Mouse (Mus musculus): ENCODE data around the gene Zdhhc14. TPM values are rescaled to one million over a fixed set of nuclear protein-coding genes. Genes with fewer than 3 reads are reported as not detected.

Gene Zdhhc14
- polyA plus RNA-seq, 1 experiment from 2014 or later = 5.0 TPM

DNA sequence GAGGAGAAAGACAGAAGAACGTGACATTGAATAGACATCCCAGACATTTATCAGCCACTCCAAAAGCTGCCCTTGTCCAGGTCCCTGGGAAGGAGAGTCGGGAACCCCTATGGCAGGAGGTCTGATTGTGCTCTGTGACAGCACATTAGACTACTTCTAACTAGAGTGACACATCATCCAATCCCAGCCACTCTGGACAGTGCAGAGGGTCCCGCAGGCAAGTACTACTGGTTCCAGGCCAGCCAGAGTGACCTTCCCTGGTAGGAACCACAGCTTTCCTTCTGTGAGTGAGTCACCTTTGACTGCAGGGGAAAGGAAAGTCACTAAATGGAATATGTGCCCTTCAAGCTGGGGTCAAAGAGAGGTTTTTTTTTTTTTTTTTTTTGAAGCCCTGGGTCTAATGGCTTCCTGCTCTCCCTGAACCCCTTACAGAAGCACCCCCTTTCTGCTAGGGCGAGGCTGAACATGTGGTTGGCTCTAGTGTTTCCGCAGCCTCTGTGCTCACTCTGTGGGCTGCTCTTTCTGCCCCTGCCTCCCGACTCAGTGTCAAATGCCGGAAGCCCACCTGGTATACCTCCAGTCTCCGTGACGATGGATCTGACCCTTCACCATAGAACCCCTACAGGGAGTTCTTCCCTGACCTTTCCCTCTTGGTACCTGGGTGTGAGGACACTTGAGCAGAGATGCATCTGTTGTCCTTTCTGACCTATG lies 276.6 kb downstream of the Zdhhc14 start:
- Histone ChIP-seq H3K9me3 (ENCODE audit: control insufficient read depth, low read length) (no peaks in the 10 kb centered on the region), H3K27ac (ENCODE audit: low read depth, low read length) (no peak overlapping the region), H3K36me3 (ENCODE audit: control insufficient read depth, insufficient read depth, low read length) (no peaks in the 10 kb centered on the region), H3K4me3 (ENCODE audit: low read length) (no peak overlapping the region), H3K9ac (ENCODE audit: low read depth, low read length) (no peak overlapping the region), H3K4me2 (ENCODE audit: low read length) (no peak overlapping the region), H3K4me1 (ENCODE audit: control insufficient read depth, insufficient read depth, low read depth, low read length) (peaks cover 7% of the 10 kb centered on the region), H3K27me3 (replicated peaks; ENCODE audit: control insufficient read depth, insufficient read depth, low read length) (no peaks in the 10 kb centered on the region)
- 88% methylated on average over 9 of the region's 9 CpGs for WGBS
- ATAC-seq = no peak

DNA sequence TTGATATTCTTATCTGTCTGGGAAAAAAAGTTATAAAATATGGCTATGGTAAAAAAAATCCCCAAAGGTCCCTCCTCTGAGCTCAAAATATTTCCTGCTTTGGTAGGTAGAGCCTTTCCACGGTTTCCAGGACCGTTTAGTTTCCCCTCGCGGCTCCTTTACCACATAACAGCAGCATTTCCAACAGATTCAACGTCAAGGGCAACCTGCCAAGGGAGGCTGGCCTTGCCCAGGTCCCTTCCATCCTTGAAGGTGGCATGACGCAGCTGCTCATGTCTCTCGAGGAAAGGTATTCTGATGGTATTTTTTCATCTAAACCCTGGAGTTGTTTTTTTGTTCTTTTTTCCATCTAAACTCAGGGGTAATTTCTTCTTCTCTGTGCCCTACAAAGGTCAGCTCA lies 277.4 kb downstream of the Zdhhc14 start:
- H3K27me3 ChIP-seq (replicated peaks; ENCODE audit: control insufficient read depth, insufficient read depth, low read length) = no peaks in the 10 kb centered on the region
- H3K9me3 ChIP-seq (ENCODE audit: control insufficient read depth, low read length) = peaks cover 2% of the 10 kb centered on the region; the same call in 1 of the 2 replicates
- WGBS = 35% methylated on average over 7 of the region's 7 CpGs
- H3K4me2 ChIP-seq (ENCODE audit: low read length) = peak overlapping the region; percentile 49
- no peaks in the 10 kb centered on the region for H3K36me3 ChIP-seq (ENCODE audit: control insufficient read depth, insufficient read depth, low read length)
- peak overlapping the region; percentile 3; the same call in 1 of the 2 replicates for H3K27ac ChIP-seq (ENCODE audit: low read depth, low read length)
- no peak for ATAC-seq
- peak overlapping the region; percentile 16; the same call in 1 of the 2 replicates for H3K4me3 ChIP-seq (ENCODE audit: low read length)
- H3K4me1 ChIP-seq (ENCODE audit: control insufficient read depth, insufficient read depth, low read depth, low read length) = peaks cover 7% of the 10 kb centered on the region
- no peak overlapping the region for H3K9ac ChIP-seq (ENCODE audit: low read depth, low read length)

DNA sequence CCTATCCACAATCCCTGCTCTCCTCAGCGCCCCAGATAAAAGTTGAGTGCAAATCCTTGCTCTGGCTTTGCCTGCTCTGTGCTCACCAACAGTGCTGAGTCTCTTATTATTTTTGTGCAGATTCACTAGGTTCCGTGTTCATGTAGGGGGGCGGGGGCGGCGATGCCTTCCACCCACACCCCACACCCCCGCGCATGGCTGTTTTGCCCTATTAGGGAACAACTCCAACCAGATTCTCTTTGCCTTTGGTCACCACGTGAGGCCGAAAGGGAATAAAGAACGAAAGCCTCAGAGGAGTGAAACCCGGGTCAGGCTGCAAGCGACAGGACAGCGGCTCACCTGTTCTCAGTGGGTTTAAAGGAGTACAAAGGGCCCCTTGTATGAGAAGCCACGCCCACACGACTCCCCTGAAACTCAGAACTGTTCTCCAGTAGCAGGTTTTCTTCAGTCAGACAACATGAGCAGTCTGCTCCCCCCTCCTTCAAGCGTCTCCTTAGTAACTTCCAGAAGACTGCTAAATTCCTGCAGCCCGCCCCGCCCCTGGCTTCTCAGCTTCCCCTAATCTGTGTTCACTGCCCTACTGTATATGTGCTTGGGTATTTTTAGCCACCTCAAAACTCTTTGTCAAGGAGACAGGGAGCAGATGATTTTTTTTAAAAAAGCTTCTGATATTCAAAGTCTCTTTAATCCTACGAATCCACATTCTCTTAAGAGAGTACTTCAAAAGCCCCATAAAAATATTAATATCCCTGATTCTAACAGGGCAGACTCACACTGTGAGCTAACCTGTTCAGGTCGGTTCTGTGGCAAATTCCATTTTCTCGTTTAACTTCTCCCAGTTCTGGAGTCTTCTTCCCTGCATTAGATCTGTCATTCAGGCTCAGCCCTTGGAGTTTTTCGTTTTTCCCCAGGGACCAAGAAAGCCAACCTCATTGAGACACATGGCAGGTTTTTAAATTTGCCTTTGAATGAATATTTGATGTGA lies 278.2 kb downstream of the Zdhhc14 start:
- Histone ChIP-seq H3K27ac (ENCODE audit: low read depth, low read length) (peak overlapping the region; percentile 3; the same call in 1 of the 2 replicates), H3K4me2 (ENCODE audit: low read length) (peak overlapping the region; percentile 49), H3K9ac (ENCODE audit: low read depth, low read length) (peak overlapping the region; percentile 14), H3K36me3 (ENCODE audit: control insufficient read depth, insufficient read depth, low read length) (no peaks in the 10 kb centered on the region), H3K27me3 (replicated peaks; ENCODE audit: control insufficient read depth, insufficient read depth, low read length) (no peaks in the 10 kb centered on the region), H3K4me1 (ENCODE audit: control insufficient read depth, insufficient read depth, low read depth, low read length) (peaks cover 7% of the 10 kb centered on the region), H3K4me3 (ENCODE audit: low read length) (peak overlapping the region; percentile 16), H3K9me3 (ENCODE audit: control insufficient read depth, low read length) (peaks cover 4% of the 10 kb centered on the region; the same call in 1 of the 2 replicates)
- ATAC-seq = peak; percentile 82
- WGBS = 10% methylated on average over 22 of the region's 22 CpGs

DNA sequence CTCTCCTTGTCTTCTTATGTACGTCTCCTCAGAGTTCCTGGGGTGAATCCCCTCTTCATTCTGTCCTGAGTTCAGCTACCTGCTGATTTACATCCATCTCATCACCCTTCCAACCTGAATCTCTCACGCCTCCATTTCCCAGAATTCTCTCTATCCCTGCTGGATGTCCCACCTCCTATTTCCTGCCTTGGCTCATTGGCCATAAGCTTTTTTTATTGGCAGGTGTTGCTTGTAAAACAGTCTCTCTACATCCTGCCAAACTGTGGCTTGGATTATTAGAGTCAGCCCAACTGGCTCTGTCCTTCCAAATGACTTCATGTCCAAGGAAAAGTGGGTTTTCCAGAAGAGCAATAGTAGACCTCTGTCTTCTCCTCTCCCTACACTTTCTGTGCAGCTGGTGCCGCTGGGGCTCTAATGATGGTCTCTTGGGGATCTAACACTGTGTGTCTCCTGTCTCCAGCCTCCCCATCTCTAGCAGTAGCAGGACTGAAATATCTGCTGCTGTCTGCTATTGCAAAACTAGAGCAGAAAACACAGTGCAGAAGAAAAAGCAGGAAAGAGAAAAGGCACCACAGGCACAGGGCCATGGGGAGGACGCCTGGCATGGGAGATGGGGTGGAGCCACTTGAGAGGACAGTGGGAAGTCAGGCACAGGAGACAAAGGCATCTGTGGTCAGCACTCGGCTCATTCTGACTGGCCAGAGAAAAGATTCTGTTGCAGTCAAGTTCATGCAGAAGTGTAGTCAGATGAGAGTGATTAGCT lies 288.0 kb downstream of the Zdhhc14 start:
- WGBS = 75% methylated on average over 5 of the region's 5 CpGs
- H3K4me3 ChIP-seq (ENCODE audit: low read length) = no peak overlapping the region

DNA sequence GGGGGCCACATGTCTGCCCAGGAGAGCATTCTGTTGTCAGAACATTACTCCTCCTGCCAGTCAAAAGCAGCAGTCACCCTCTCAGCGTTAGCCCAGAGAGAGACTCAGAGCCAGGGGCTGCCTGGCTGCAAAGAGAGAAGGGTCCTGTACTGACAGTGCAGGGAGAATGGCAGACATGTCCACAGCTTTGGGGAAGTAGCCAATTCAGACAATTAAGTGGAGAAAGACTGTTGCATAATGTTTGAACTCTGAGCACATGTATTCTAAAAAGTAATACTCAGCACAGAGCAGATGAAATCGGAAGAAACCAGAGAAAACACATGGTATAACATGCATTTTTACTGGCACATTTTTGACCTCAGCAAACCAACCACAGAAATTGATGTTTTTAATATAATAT lies 292.9 kb downstream of the Zdhhc14 start:
- no peak overlapping the region for H3K27ac ChIP-seq (ENCODE audit: low read depth, low read length)
- H3K27me3 ChIP-seq (replicated peaks; ENCODE audit: control insufficient read depth, insufficient read depth, low read length) = no peaks in the 10 kb centered on the region
- H3K36me3 ChIP-seq (ENCODE audit: control insufficient read depth, insufficient read depth, low read length) = no peaks in the 10 kb centered on the region
- ATAC-seq = no peak
- H3K9me3 ChIP-seq (ENCODE audit: control insufficient read depth, low read length) = no peaks in the 10 kb centered on the region; the same call in 1 of the 2 replicates
- no peak overlapping the region for H3K4me3 ChIP-seq (ENCODE audit: low read length)
- no peak overlapping the region for H3K9ac ChIP-seq (ENCODE audit: low read depth, low read length)
- WGBS = 51% methylated on average over 2 of the region's 2 CpGs
- no peaks in the 10 kb centered on the region for H3K4me1 ChIP-seq (ENCODE audit: control insufficient read depth, insufficient read depth, low read depth, low read length)
- no peak overlapping the region for H3K4me2 ChIP-seq (ENCODE audit: low read length)

More for the DNA sequence above, 288.0 kb downstream of the Zdhhc14 start:
- H3K4me2 ChIP-seq (ENCODE audit: low read length) = no peak overlapping the region
- H3K36me3 ChIP-seq (ENCODE audit: control insufficient read depth, insufficient read depth, low read length) = no peaks in the 10 kb centered on the region
- H3K27ac ChIP-seq (ENCODE audit: low read depth, low read length) = no peak overlapping the region
- H3K4me1 ChIP-seq (ENCODE audit: control insufficient read depth, insufficient read depth, low read depth, low read length) = no peaks in the 10 kb centered on the region
- H3K27me3 ChIP-seq (replicated peaks; ENCODE audit: control insufficient read depth, insufficient read depth, low read length) = no peaks in the 10 kb centered on the region
- no peak overlapping the region for H3K9ac ChIP-seq (ENCODE audit: low read depth, low read length)
- ATAC-seq = no peak
- no peaks in the 10 kb centered on the region for H3K9me3 ChIP-seq (ENCODE audit: control insufficient read depth, low read length)

DNA sequence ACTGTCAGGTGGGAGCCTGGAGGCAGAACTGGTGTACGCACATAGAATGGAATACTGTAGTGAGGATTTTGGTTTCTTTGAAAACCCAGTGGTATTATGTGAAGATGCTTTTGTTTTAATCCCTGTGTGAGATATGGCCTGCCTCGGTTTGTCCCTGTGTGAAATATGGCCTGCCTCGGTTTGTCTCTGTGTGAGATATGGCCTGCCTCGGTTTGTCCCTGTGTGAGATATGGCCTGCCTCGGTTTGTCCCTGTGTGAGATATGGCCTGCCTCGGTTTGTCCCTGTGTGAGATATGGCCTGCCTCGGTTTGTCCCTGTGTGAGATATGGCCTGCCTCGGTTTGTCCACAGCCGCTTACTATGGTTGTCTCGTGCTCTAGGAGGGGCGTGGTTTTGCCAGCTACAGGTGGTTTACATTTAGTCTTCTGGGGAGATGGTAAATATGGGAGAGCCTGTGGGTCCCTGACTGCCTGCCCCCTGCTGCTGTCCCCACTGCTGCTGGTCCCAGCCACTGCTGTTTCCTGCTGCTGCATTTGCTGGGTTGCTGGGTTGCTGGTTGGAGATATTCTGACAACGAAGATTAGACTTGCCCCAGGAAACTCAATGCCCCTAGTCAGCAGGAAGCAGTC lies 299.9 kb downstream of the Zdhhc14 start:
- H3K4me1 ChIP-seq (ENCODE audit: control insufficient read depth, insufficient read depth, low read depth, low read length) = no peaks in the 10 kb centered on the region; the same call in 1 of the 2 replicates
- whole genome bisulfite sequencing = 91% methylated on average over 11 of the region's 12 CpGs
- no peak for ATAC-seq
- H3K4me3 ChIP-seq (ENCODE audit: low read length) = no peak overlapping the region
- H3K36me3 ChIP-seq (ENCODE audit: control insufficient read depth, insufficient read depth, low read length) = no peaks in the 10 kb centered on the region
- H3K4me2 ChIP-seq (ENCODE audit: low read length) = no peak overlapping the region
- no peak overlapping the region for H3K27ac ChIP-seq (ENCODE audit: low read depth, low read length)
- H3K9ac ChIP-seq (ENCODE audit: low read depth, low read length) = no peak overlapping the region
- no peaks in the 10 kb centered on the region for H3K27me3 ChIP-seq (replicated peaks; ENCODE audit: control insufficient read depth, insufficient read depth, low read length)
- no peaks in the 10 kb centered on the region; the same call in 1 of the 2 replicates for H3K9me3 ChIP-seq (ENCODE audit: control insufficient read depth, low read length)

DNA sequence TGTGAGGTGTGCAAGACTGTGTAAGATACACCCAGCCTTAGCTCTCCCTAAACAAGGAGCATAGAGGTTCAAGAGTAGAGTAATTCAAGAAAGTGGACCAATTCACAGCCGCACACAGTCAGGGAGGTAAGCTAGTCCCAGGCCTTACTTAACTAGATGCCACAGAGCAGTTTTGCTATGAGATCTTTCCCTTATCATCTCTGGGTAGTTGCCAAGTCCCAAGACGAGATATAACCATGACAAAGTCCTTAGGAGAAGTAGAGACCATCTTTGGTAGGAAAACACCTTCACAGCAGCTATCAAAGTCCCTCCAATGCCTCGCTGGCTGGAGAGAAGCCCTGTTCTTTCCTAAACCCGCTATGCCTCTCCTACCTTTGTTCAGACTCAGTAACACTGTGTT lies 301.2 kb downstream of the Zdhhc14 start:
- ATAC-seq = no peak
- H3K4me3 ChIP-seq (ENCODE audit: low read length) = no peak overlapping the region
- no peak overlapping the region for H3K4me2 ChIP-seq (ENCODE audit: low read length)
- H3K36me3 ChIP-seq (ENCODE audit: control insufficient read depth, insufficient read depth, low read length) = no peaks in the 10 kb centered on the region
- H3K4me1 ChIP-seq (ENCODE audit: control insufficient read depth, insufficient read depth, low read depth, low read length) = no peaks in the 10 kb centered on the region; the same call in 1 of the 2 replicates
- no peaks in the 10 kb centered on the region for H3K27me3 ChIP-seq (replicated peaks; ENCODE audit: control insufficient read depth, insufficient read depth, low read length)
- H3K9ac ChIP-seq (ENCODE audit: low read depth, low read length) = no peak overlapping the region
- WGBS = 79% methylated on average over 4 of the region's 4 CpGs
- no peak overlapping the region for H3K27ac ChIP-seq (ENCODE audit: low read depth, low read length)
- no peaks in the 10 kb centered on the region for H3K9me3 ChIP-seq (ENCODE audit: control insufficient read depth, low read length)

DNA sequence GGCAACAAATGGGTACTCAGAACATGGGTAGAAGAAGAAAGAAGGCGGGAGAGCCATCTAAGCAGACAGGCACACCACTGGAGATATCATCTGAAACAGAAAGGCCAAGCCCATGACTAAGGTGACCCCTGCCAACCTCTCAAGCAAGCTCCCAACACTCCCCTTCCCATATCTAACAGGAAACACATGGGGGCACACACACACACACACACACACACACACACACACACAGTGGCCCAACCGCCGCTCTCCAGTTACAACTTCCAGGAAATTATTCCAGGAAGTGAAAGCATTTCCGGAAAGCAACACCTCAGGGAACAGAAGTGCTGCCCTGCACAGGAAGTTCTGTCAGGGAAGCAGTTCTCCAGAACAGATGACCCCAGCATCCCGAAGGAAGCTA lies 301.9 kb downstream of the Zdhhc14 start:
- Histone ChIP-seq H3K27ac (ENCODE audit: low read depth, low read length) (no peak overlapping the region), H3K9me3 (ENCODE audit: control insufficient read depth, low read length) (no peaks in the 10 kb centered on the region), H3K36me3 (ENCODE audit: control insufficient read depth, insufficient read depth, low read length) (no peaks in the 10 kb centered on the region), H3K9ac (ENCODE audit: low read depth, low read length) (no peak overlapping the region), H3K4me3 (ENCODE audit: low read length) (no peak overlapping the region), H3K4me2 (ENCODE audit: low read length) (no peak overlapping the region), H3K27me3 (replicated peaks; ENCODE audit: control insufficient read depth, insufficient read depth, low read length) (no peaks in the 10 kb centered on the region), H3K4me1 (ENCODE audit: control insufficient read depth, insufficient read depth, low read depth, low read length) (no peaks in the 10 kb centered on the region; the same call in 1 of the 2 replicates)
- WGBS = 78% methylated on average over 5 of the region's 5 CpGs
- ATAC-seq = no peak

Measured in hindbrain, embryonic 16.5 days (tissue).